Mouse (Mus musculus) neural tube, embryonic 12.5 days (tissue): Measurements from ENCODE around the gene Vps50. TPM values are rescaled to one million over a fixed set of nuclear protein-coding genes. Genes with fewer than 3 reads are reported as not detected.
A peak's percentile ranks its signal among the peaks of the same experiment; 100 is the strongest.

ENCODE experiments used
- ATAC-seq: fragments of 200-750 bp; cut with Nextera tagmentation; 2 replicates; pipeline ENCODE4 v1.8.0; 2017; ENCODE audit warnings: low read depth, mild to moderate bottlenecking, moderate TSS enrichment, moderate library complexity; ENCODE audit not compliant: low FRiP score
- H3K27ac ChIP-seq: fragments of 300-500 bp; sonication (generic); 2 replicates; pipeline ENCODE4 v1.5.1; 2016
- H3K27me3 ChIP-seq: fragments of 300-500 bp; sonication (generic); replicated peaks from 2 replicates; pipeline ENCODE4 v1.6.1; 2016; ENCODE audit warnings: mild to moderate bottlenecking
- H3K36me3 ChIP-seq: fragments of 300-500 bp; sonication (generic); 2 replicates; pipeline ENCODE4 v1.6.1; 2016; ENCODE audit warnings: mild to moderate bottlenecking
- H3K4me1 ChIP-seq: fragments of 300-500 bp; sonication (generic); 2 replicates; pipeline ENCODE4 v1.6.1; 2016
- H3K4me2 ChIP-seq: fragments of 300-500 bp; sonication (generic); replicated peaks from 2 replicates; pipeline ENCODE4 v1.6.1; 2016; ENCODE audit warnings: mild to moderate bottlenecking
- H3K4me3 ChIP-seq: fragments of 300-500 bp; sonication (generic); 2 replicates; pipeline ENCODE4 v1.5.1; 2016
- H3K9ac ChIP-seq: fragments of 300-500 bp; sonication (generic); 2 replicates; pipeline ENCODE4 v1.6.1; 2016; ENCODE audit warnings: mild to moderate bottlenecking
- H3K9me3 ChIP-seq: fragments of 300-500 bp; sonication (generic); 2 replicates; pipeline ENCODE4 v1.6.1; 2016; ENCODE audit warnings: mild to moderate bottlenecking
- WGBS: fragments of 180-500 bp; shearing (Covaris S2); methylation state at CpG from one replicate; pipeline ENCODE4 v1.1.7; 2016; 5-methylcytosine and 5-hydroxymethylcytosine counted together
- polyA plus RNA-seq: library from polyadenylated mRNA; unstranded; fragments of >200 nt; fragmentation: Nextera tagmentation; extraction: Ambion mirVana; gene quantifications from 2 replicates; pipeline ENCODE4 v1.2.1, GENCODE M21; 2016

The Vps50 gene
- polyA plus RNA-seq: 41.2 and 44.5 TPM in 2 replicates

DNA sequence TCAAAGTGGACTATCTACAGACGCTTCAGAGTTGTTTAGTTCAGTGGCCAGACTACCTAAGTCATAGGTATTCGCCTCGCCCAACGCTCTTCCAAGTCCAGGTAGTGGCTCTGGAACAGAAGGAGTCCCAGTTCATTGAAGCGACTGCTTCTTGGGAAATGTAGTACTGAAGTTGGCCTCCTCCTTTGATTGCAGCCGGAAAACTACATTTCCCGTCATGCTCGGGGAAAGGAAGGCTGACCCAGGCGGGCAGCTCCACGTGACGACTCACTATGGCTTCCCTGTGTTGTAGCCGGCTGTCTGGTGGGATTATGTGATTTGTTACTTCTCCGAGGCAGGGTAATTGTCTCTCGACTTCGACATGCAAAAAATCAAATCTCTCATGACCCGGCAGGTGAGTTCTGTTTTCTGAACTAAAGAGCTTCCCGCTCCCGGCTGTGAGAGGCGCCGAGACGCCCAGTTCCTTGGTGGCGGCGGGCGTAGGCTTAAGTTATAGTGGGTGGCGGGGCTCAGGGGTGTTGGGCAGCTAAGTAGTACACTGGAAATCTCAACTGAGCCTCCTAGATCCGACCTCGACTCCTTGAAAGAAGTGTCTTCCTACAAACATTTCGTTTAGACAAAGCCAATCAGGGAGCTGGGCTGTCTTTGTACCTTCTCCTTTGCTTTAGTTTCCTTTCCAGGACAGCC, at the start of gene Vps50, which contains the start of gene Hepacam2:
Gene Vps50, plus strand, starts transcription at position 221 of the 687 bp plus-strand sequence.
Gene Hepacam2, minus strand, starts transcription at position 137 of the 687 bp plus-strand sequence.
- peak; percentile 98 for ATAC-seq

DNA sequence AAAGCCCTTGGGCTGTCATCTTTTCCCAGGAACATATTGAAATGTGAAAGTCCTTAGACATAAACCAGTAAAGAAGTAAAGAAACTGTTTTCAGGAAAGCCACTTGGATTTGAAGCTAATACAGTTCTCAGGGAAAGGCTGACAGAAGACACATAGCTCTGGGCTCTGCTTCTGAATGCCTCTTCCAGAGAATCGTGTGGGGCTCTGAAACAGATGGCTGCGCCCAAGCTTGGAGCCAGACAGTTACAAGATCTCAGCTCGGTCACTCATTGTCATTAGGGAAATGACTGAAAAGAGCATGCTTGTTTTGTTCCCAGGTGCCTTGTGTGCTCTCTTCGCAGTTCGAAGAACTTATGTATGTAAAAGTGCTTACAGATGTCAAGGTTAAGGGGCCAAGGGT, 43.8 kb upstream of the Vps50 start:
- Histone ChIP-seq H3K9ac (no peak overlapping the region), H3K9me3 (no peaks in the 10 kb centered on the region), H3K4me3 (no peak overlapping the region), H3K4me2 (no peak overlapping the region), H3K27ac (no peak overlapping the region), H3K4me1 (no peaks in the 10 kb centered on the region), H3K36me3 (no peaks in the 10 kb centered on the region), H3K27me3 (no peaks in the 10 kb centered on the region)
- 56% methylated on average over 5 of the region's 5 CpGs for WGBS
- no peak for ATAC-seq

More for the DNA sequence above, at the start of gene Vps50, which contains the start of gene Hepacam2:
- 2% methylated on average over 28 of the region's 28 CpGs for WGBS
- Histone ChIP-seq H3K4me3 (peak within 1 kb of the TSS; percentile 62), H3K36me3 (no peaks in the 10 kb centered on the region), H3K27ac (no peak within 1 kb of the TSS), H3K4me2 (peak within 1 kb of the TSS; percentile 94), H3K27me3 (no peaks in the 10 kb centered on the region), H3K9ac (peak within 1 kb of the TSS; percentile 68), H3K9me3 (no peaks in the 10 kb centered on the region), H3K4me1 (peaks cover 6% of the 10 kb centered on the region; the same call in 1 of the 2 replicates)

DNA sequence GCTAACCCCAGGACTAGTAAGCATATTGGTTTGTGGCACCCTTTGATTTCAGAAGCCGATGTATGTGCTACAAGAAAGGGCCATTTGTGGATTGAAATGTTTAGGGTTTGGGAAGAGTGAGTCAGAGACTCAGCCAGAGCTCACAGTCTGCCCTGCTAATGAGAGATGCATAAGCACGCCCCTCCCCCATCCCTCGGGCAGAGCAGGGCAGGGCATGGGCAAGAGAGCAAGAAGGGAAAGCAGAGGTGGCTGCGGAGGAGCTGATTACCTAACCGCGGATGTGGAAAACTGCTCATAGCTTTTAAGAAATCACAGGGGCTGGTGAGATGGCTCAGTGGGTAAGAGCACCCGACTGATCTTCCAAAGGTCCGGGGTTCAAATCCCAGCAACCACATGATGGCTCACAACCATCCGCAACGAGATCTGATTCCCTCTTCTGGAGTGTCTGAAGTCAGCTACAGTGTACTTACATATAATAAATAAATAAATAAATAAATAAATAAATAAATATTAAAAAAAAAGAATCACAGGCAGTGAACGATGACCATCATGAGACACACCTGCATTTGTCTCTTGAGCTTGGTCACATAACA, 42.1 kb upstream of the Vps50 start:
- no peaks in the 10 kb centered on the region for H3K36me3 ChIP-seq
- WGBS: 72% methylated on average over 11 of the region's 11 CpGs
- H3K27ac ChIP-seq: no peak overlapping the region
- no peaks in the 10 kb centered on the region for H3K4me1 ChIP-seq
- H3K9ac ChIP-seq: no peak overlapping the region
- no peak overlapping the region for H3K4me3 ChIP-seq
- no peaks in the 10 kb centered on the region for H3K27me3 ChIP-seq
- ATAC-seq: 0 out of 2 replicates have a peak, but pooled peaks have one; percentile 41
- H3K9me3 ChIP-seq: no peaks in the 10 kb centered on the region
- no peak overlapping the region for H3K4me2 ChIP-seq

DNA sequence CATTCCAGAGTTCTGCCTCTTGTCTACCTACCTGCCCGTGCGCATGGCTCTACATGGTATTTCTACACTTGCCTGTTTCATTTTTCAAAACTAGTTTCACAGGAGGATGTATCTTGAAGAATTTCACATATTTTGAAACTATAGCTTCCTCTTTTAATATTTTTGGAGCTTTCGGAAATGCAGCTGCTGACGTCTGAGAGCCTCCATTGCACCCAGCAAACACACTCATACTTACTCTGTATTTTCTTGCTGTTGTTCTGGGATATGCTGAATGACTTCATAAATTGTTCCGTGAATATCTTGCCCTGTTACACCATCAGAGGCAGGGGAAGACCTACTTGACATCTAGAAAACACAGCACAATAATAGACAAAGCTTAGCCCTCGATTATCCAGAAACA, 35.2 kb upstream of the Vps50 start:
- no peaks in the 10 kb centered on the region for H3K9me3 ChIP-seq
- no peaks in the 10 kb centered on the region for H3K36me3 ChIP-seq
- H3K9ac ChIP-seq: no peak overlapping the region
- no peak for ATAC-seq
- no peaks in the 10 kb centered on the region for H3K4me1 ChIP-seq
- H3K27ac ChIP-seq: no peak overlapping the region
- 71% methylated on average over 6 of the region's 6 CpGs for WGBS
- H3K27me3 ChIP-seq: no peaks in the 10 kb centered on the region
- no peak overlapping the region for H3K4me3 ChIP-seq
- H3K4me2 ChIP-seq: no peak overlapping the region

DNA sequence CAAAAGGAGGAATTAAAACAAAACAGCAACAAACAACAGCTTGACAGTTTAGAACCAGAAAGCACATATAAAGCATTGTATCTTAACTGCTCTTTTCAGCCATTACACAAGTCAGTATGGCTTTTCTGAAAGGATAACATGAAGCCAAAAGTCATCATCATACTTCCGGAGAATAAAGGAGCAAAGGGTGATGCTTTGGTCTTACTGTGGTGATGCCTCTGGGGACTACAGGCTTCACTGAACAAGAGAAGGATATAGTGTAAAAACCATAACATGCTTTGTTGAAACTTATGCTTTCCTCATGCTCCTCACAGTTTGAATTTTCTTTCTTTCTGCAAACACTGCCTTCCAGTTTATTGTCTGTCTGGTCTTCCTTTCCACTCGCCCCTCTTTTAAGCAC, 34.6 kb upstream of the Vps50 start:
- Histone ChIP-seq H3K9me3 (no peaks in the 10 kb centered on the region), H3K9ac (no peak overlapping the region), H3K4me3 (no peak overlapping the region), H3K4me2 (no peak overlapping the region), H3K36me3 (no peaks in the 10 kb centered on the region), H3K4me1 (no peaks in the 10 kb centered on the region), H3K27ac (no peak overlapping the region), H3K27me3 (no peaks in the 10 kb centered on the region)
- no peak for ATAC-seq
- 88% methylated on average over 2 of the region's 2 CpGs for WGBS

DNA sequence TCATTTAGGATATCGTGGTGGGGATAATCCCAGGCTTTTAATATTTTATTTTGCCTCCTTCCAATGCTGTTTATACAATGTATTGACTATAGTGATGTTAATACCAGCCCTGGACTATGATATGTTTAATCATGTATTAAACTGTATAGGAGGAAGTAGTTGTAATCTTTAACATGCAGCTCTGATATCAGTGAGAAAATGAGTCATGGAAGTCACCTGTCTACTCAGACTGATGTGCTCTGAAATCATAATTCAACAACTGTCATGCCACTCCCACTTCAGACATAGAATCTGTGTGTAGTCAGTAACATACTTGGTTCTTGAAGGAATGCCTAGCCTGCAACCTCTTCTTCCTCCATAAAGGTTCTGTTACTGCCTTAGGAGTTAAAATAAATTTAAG, 29.6 kb upstream of the Vps50 start:
- Histone ChIP-seq H3K4me2 (no peak overlapping the region), H3K27ac (no peak overlapping the region), H3K4me1 (no peaks in the 10 kb centered on the region), H3K27me3 (no peaks in the 10 kb centered on the region), H3K4me3 (no peak overlapping the region), H3K36me3 (no peaks in the 10 kb centered on the region), H3K9me3 (no peaks in the 10 kb centered on the region), H3K9ac (no peak overlapping the region)
- no peak for ATAC-seq
- 78% methylated on average over 1 of the region's 1 CpGs for WGBS

DNA sequence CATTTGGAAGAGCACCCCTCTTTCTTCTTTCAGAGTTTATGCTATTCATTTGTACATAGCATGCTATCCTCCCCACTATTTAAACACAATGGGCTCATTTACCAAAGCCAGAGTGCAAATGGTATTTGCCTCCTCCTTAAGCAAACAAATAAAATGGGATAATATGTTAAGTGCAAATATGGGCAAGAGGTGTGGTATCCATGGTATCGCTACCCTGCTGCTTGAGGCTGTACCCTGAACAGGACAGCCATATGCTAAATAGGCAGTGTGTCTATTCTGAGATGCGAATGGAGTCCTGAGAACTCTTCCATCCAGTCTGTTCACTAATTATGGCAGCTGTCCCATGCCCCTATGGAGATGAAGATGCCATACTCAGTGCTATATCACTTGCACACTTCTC, 27.5 kb upstream of the Vps50 start:
- H3K9ac ChIP-seq: no peak overlapping the region
- H3K4me1 ChIP-seq: no peaks in the 10 kb centered on the region
- H3K36me3 ChIP-seq: no peaks in the 10 kb centered on the region
- H3K27ac ChIP-seq: no peak overlapping the region
- no peaks in the 10 kb centered on the region for H3K27me3 ChIP-seq
- H3K9me3 ChIP-seq: no peaks in the 10 kb centered on the region
- no peak for ATAC-seq
- WGBS: 86% methylated on average over 2 of the region's 2 CpGs
- H3K4me2 ChIP-seq: no peak overlapping the region
- H3K4me3 ChIP-seq: no peak overlapping the region

DNA sequence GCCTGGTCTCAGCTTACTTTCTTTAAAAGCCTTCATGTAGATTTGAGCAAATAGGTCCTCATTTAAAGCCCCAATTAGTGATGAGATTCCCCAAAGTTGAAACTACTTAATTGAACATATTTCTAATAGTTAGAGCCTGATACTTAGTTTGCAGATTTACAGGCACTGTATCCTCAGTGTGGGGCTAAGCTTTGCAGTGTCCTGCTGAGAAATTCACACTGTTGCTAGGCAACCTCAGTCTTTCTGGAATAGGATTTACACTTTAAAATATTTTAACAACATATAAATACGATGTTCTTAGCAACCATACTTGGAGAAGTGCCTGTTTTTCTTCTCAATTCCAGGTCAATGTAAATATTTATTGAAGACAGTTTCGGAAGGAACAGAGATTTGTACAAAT, 21.9 kb upstream of the Vps50 start:
- Histone ChIP-seq H3K27ac (no peak overlapping the region), H3K4me1 (no peaks in the 10 kb centered on the region), H3K9ac (no peak overlapping the region), H3K4me3 (no peak overlapping the region), H3K36me3 (no peaks in the 10 kb centered on the region), H3K4me2 (no peak overlapping the region), H3K27me3 (no peaks in the 10 kb centered on the region), H3K9me3 (no peaks in the 10 kb centered on the region)
- ATAC-seq: no peak
- WGBS: 68% methylated on average over 2 of the region's 2 CpGs

DNA sequence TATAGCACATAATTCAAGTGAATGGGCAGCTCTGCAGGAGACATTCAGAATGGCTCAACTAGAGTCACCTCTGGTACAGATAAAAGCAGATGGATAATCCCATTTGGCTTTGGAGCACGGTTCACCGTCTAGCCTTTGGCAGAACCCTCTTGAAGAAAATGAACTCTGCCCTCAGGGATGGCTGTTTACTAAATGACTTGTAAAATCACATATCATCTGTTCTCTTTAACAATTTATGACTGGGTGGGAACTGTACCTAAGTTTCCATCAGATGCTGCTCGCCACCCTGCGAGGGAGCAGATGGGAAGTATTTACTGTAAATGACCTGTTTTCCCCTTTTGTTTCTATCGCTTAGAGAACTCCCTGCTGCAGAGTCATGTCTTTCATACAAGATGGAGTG, 18.3 kb upstream of the Vps50 start:
- Histone ChIP-seq H3K27me3 (no peaks in the 10 kb centered on the region), H3K36me3 (no peaks in the 10 kb centered on the region), H3K27ac (no peak overlapping the region), H3K9ac (no peak overlapping the region), H3K4me2 (no peak overlapping the region), H3K4me1 (no peaks in the 10 kb centered on the region), H3K4me3 (no peak overlapping the region), H3K9me3 (no peaks in the 10 kb centered on the region)
- no peak for ATAC-seq
- 65% methylated on average over 5 of the region's 5 CpGs for WGBS

DNA sequence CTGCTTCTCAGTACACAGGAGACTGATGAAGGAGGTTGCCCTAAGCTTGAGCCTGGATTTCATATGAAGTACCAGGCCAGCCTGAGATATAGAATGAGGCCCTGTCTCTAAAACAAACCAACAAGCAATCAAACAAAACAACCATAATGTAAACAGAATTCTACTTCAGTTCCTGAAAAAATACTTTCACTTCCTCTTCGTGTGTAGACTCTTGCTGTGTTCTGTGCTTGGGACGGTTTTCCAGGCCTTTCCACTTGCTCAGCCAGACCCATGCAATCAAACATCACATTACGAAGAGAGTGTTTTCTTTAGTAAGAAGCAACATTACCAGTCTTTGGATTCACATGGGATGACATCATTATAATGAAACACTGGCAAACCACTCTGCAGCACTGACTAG, 16.5 kb upstream of the Vps50 start:
- no peak for ATAC-seq
- no peaks in the 10 kb centered on the region for H3K27me3 ChIP-seq
- no peak overlapping the region for H3K4me2 ChIP-seq
- no peak overlapping the region for H3K4me3 ChIP-seq
- H3K4me1 ChIP-seq: no peaks in the 10 kb centered on the region
- no peak overlapping the region for H3K27ac ChIP-seq
- 80% methylated on average over 3 of the region's 3 CpGs for WGBS
- H3K36me3 ChIP-seq: no peaks in the 10 kb centered on the region
- H3K9me3 ChIP-seq: no peaks in the 10 kb centered on the region
- H3K9ac ChIP-seq: no peak overlapping the region

DNA sequence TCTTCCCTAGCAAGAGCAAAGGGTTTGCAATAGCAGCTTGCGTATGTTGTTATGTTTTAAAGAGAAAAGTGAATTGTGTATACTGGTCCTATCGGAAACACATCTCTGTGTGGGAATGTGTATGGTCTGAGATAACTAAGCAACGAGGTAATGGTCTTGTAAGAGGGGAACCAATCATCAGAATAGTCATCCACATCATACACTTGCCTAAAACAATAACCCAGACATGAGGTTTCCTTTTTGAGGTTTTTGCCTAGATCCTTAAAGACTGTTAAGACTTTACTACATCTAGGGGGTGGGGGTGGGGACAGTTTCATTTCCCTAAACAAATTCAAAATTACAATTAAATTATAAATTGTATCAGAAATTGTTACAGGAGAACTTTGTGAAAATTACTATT, 13.0 kb upstream of the Vps50 start:
- ATAC-seq: no peak
- Histone ChIP-seq H3K9ac (no peak overlapping the region), H3K4me2 (no peak overlapping the region), H3K4me3 (no peak overlapping the region), H3K27me3 (no peaks in the 10 kb centered on the region), H3K27ac (no peak overlapping the region), H3K36me3 (no peaks in the 10 kb centered on the region), H3K9me3 (no peaks in the 10 kb centered on the region), H3K4me1 (no peaks in the 10 kb centered on the region)
- WGBS: 85% methylated on average over 3 of the region's 3 CpGs

DNA sequence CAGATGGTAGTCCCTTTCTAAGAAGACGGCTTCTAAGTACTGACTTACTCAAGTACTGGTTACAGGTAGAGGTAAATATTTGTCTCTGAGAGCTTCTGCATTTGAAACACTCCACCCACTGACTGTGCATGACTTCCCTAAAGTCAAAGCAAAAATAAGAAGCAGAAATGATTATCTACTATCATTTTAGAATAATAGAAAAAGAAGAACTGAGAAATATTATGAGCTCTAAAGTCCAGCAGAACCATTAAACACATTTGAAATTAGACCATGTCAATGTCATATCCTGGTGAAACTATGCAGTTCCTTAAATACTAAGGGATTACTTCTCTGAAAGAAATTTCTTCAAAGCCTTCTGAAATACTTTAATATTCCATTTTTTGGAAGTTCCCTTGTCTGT, 10.8 kb upstream of the Vps50 start:
- H3K4me3 ChIP-seq: no peak overlapping the region
- 89% methylated on average over 1 of the region's 1 CpGs for WGBS
- no peak overlapping the region for H3K9ac ChIP-seq
- H3K36me3 ChIP-seq: no peaks in the 10 kb centered on the region
- no peak overlapping the region for H3K27ac ChIP-seq
- H3K9me3 ChIP-seq: no peaks in the 10 kb centered on the region
- no peaks in the 10 kb centered on the region for H3K4me1 ChIP-seq
- no peak overlapping the region for H3K4me2 ChIP-seq
- ATAC-seq: no peak
- H3K27me3 ChIP-seq: no peaks in the 10 kb centered on the region

DNA sequence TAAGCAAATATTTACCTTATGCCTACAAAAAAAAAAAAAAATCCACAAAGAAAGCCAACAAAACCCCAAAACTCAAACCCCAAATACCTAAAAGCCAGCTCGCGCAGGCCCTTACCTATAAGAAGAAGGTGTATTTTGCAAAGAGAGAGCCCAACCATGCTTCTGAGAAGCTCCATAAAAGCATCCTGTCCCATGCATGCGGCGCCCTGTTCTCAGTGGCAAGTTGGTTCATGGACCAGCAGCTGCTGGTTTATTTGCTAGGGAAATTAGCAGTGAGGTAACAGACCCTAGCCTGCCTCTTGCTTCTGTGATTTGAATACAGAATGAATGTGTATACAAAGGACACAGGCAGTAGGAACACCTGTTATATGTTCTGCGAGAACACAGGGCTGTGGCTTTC, 3.9 kb upstream of the Vps50 start:
- Histone ChIP-seq H3K27ac (no peak overlapping the region), H3K9ac (no peak overlapping the region), H3K9me3 (no peaks in the 10 kb centered on the region), H3K27me3 (no peaks in the 10 kb centered on the region), H3K4me2 (no peak overlapping the region), H3K4me1 (peaks cover 3% of the 10 kb centered on the region; the same call in 1 of the 2 replicates), H3K4me3 (no peak overlapping the region), H3K36me3 (no peaks in the 10 kb centered on the region)
- WGBS: 75% methylated on average over 5 of the region's 5 CpGs
- ATAC-seq: no peak
